Mouse (Mus musculus) liver, postnatal 0 days (tissue): ENCODE measurements around the gene Hoxd10.

Source experiments
- CTCF ChIP-seq: sonication (generic); IDR thresholded peaks from 2 replicates; pipeline ENCODE4 v1.5.1; 2016; ENCODE audit warnings: antibody characterized with exemption, low read depth
- EP300 ChIP-seq: IDR thresholded peaks from 2 replicates; pipeline ENCODE4 v1.6.1; 2016; ENCODE audit warnings: antibody characterized with exemption, low read depth, mild to moderate bottlenecking

GRCm38 (mm10) chr2:74692808-74693431 lies 1.2 kb downstream of the Hoxd10 start:
- TF ChIP-seq CTCF (no peak), EP300 (no peak)
